Mouse (Mus musculus) MEL (cell line): Measurements from ENCODE around the gene Pkd2l1.

Source experiments
- BHLHE40 ChIP-seq: IDR thresholded peaks from 2 replicates; pipeline ENCODE4 v1.6.1; 2012; ENCODE audit warnings: low read depth, mild to moderate bottlenecking, inconsistent platforms, low read length, improper control_type of control experiment, borderline replicate concordance
- CHD1 ChIP-seq: IDR thresholded peaks from 2 replicates; pipeline ENCODE4 v1.6.1; 2012; ENCODE audit warnings: low read depth, mild to moderate bottlenecking, inconsistent platforms, low read length, improper control_type of control experiment
- CHD2 ChIP-seq: IDR thresholded peaks from 2 replicates; pipeline ENCODE4 v1.6.1; 2011; ENCODE audit warnings: low read length, improper control_type of control experiment
- CTCF ChIP-seq, 3 experiments: IDR thresholded peaks in 2 of 3; conservative IDR thresholded peaks in 1 of 3; 2 replicates each; pipeline ENCODE4 v1.5.1; 2011 to 2012; ENCODE audit warnings: low read length in 3 of 3, low read depth in 2 of 3, mild to moderate bottlenecking in 2 of 3, improper control_type of control experiment in 1 of 3, inconsistent platforms in 1 of 3, mixed read lengths in 1 of 3, moderate library complexity in 1 of 3; ENCODE audit not compliant: control insufficient read depth in 1 of 3, insufficient read depth in 1 of 3, poor library complexity in 1 of 3, severe bottlenecking in 1 of 3
- E2F4 ChIP-seq: IDR thresholded peaks from 2 replicates; pipeline ENCODE4 v1.6.1; 2011; ENCODE audit warnings: low read depth, low read length, improper control_type of control experiment, borderline replicate concordance
- EP300 ChIP-seq, 2 experiments: IDR thresholded peaks; 2 replicates each; pipeline ENCODE4 v1.6.1; 2011; ENCODE audit warnings: improper control_type of control experiment in 2 of 2, low read length in 2 of 2, low read depth in 1 of 2, mild to moderate bottlenecking in 1 of 2
- GABPA ChIP-seq: IDR thresholded peaks from 2 replicates; pipeline ENCODE4 v1.6.1; 2012; ENCODE audit warnings: low read depth, mild to moderate bottlenecking, inconsistent platforms, low read length, improper control_type of control experiment, moderate library complexity
- GATA1 ChIP-seq: IDR thresholded peaks from 2 replicates; pipeline ENCODE4 v1.6.1; 2011; ENCODE audit warnings: low read depth, low read length, improper control_type of control experiment
- HCFC1 ChIP-seq: IDR thresholded peaks from 2 replicates; pipeline ENCODE4 v1.6.1; 2012; ENCODE audit warnings: low read depth, mild to moderate bottlenecking, inconsistent platforms, low read length, improper control_type of control experiment, moderate library complexity
- KAT2A ChIP-seq: conservative IDR thresholded peaks from 2 replicates; pipeline ENCODE4 v1.6.1; 2012; ENCODE audit warnings: low read depth, low read length, improper control_type of control experiment, inconsistent platforms
- POLR2A ChIP-seq, 2 experiments: IDR thresholded peaks; 2 replicates each; pipeline ENCODE4 v1.6.1; 2011 to 2012; ENCODE audit warnings: low read length in 2 of 2, mild to moderate bottlenecking in 2 of 2, control low read depth in 1 of 2, improper control_type of control experiment in 1 of 2, low read depth in 1 of 2, moderate library complexity in 1 of 2; ENCODE audit not compliant: control insufficient read depth in 1 of 2, insufficient read depth in 1 of 2, poor library complexity in 1 of 2
- TAL1 ChIP-seq: IDR thresholded peaks from 2 replicates; pipeline ENCODE4 v1.6.1; 2012; ENCODE audit warnings: mild to moderate bottlenecking, inconsistent platforms, low read length, moderate library complexity, mixed read lengths
- TCF12 ChIP-seq: IDR thresholded peaks from 2 replicates; pipeline ENCODE4 v1.6.1; 2014; ENCODE audit warnings: low read depth, mild to moderate bottlenecking, inconsistent platforms, low read length, improper control_type of control experiment, moderate library complexity
- ZNF384 ChIP-seq: IDR thresholded peaks from 2 replicates; pipeline ENCODE4 v1.6.1; 2012; ENCODE audit warnings: low read depth, mild to moderate bottlenecking, inconsistent platforms, low read length, improper control_type of control experiment

DNA sequence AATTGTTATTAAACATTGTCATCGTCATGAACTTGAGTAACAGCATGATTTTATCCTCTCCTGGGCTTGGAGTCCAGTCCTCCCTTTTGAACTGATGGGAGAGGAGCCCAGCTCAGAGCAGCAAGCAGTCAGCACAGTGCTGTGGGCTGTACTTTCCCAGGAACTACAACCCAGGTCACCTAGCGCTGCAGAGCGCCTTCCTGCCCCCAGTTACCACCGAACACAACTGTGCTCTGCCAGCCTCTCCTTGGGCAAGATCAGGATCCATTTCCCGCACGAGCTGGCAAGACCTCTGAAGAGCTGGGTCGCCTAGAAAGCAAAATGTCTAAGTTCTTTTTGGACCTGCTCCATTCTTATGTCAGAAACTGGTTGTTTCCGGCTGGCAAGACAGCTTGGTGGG is 17.4 kb downstream of the Pkd2l1 start:
- TF ChIP-seq CTCF (IDR thresholded peaks at IDR 0.05 in 2 of 3, conservative IDR thresholded peaks at IDR 0.05 in 1 of 3; ENCODE audit: control insufficient read depth in 1 of 3, insufficient read depth in 1 of 3, low read depth in 2 of 3, low read length in 3 of 3, poor library complexity in 1 of 3, severe bottlenecking in 1 of 3): no peak
- no peak for TF ChIP-seq GATA1
- no peak for TF ChIP-seq HCFC1
- TF ChIP-seq ZNF384: no peak
- no peak for TF ChIP-seq POLR2A (IDR thresholded peaks at IDR 0.05; ENCODE audit: control insufficient read depth in 1 of 2, insufficient read depth in 1 of 2, low read depth in 1 of 2, low read length in 2 of 2, poor library complexity in 1 of 2)
- no peak for TF ChIP-seq CHD1
- no peak for TF ChIP-seq KAT2A
- no peak for TF ChIP-seq E2F4
- no peak for TF ChIP-seq TAL1
- TF ChIP-seq TCF12: no peak
- TF ChIP-seq GABPA: no peak
- no peak for TF ChIP-seq EP300 (IDR thresholded peaks at IDR 0.05; ENCODE audit: low read depth in 1 of 2, low read length in 2 of 2)
- no peak for TF ChIP-seq BHLHE40
- no peak for TF ChIP-seq CHD2
